18 mouse cellular contexts compared by ENCODE assay signal in genomic region chr9:47771953-47772352, GRCm38 (mm10).
DNase-seq lines count a peak whose midpoint lies in the region; ATAC-seq lines count a peak whose summit lies in the region.
"Had no signal": no experiment of that assay in that cellular context is flagged by ENCODE, and none has a peak within 500 bp of the region (broad histone marks: within the 10 kb centered on the region; RNA-seq: fewer than 3 reads in every experiment).

No protein-coding gene starts in this region.

- peaks cover 32% of the 10 kb centered on the region for H3K4me1 ChIP-seq in heart, embryonic 13.5 days
- H3K4me1 ChIP-seq in heart, embryonic 12.5 days (replicated peaks): peaks cover 26% of the 10 kb centered on the region
- H3K4me1 ChIP-seq in midbrain, embryonic 14.5 days (ENCODE audit: control insufficient read depth, insufficient read depth, low read length): peaks cover 21% of the 10 kb centered on the region
- H3K4me1 ChIP-seq in midbrain, embryonic 13.5 days (replicated peaks): peaks cover 23% of the 10 kb centered on the region

- H3K4me3 ChIP-seq in heart, embryonic 13.5 days: no peak overlapping the region
- no peak overlapping the region for H3K4me3 ChIP-seq in heart, embryonic 12.5 days
- no peak overlapping the region for H3K4me3 ChIP-seq in midbrain, embryonic 14.5 days (replicated peaks; ENCODE audit: low read depth, low read length)
- H3K4me3 ChIP-seq in midbrain, embryonic 13.5 days (replicated peaks): no peak overlapping the region
- H3K4me3 ChIP-seq: forebrain, embryonic 12.5 days; heart, embryonic 15.5 days; neural tube, embryonic 12.5 days had no signal

- H3K9ac ChIP-seq in heart, embryonic 13.5 days: no peak overlapping the region
- no peak overlapping the region for H3K9ac ChIP-seq in heart, embryonic 12.5 days
- no peak overlapping the region for H3K9ac ChIP-seq in midbrain, embryonic 14.5 days (replicated peaks; ENCODE audit: low read length)
- H3K9ac ChIP-seq in midbrain, embryonic 13.5 days (replicated peaks): no peak overlapping the region
- H3K9ac ChIP-seq: forebrain, embryonic 12.5 days; heart, embryonic 15.5 days; neural tube, embryonic 12.5 days had no signal

- DNase-seq in midbrain, embryonic 14.5 days: no peak
- DNase-seq in gastrocnemius, postnatal 25 days: peak; percentile 59
- DNase-seq in skeletal muscle tissue, adult 2 months (ENCODE audit: low read depth, low spot score): peak; percentile 94
- DNase-seq: cerebellum, postnatal 10 days; embryo, embryonic 11 days; kidney, adult 2 months; kidney, postnatal 4 days; lung, adult 2 months; right cerebral cortex, postnatal 25 days had no signal

- H3K4me2 ChIP-seq in heart, embryonic 13.5 days: peak overlapping the region; percentile 16; the same call in 1 of the 2 replicates
- no peak overlapping the region; the same call in 1 of the 2 replicates for H3K4me2 ChIP-seq in heart, embryonic 12.5 days
- no peak overlapping the region for H3K4me2 ChIP-seq in midbrain, embryonic 14.5 days (ENCODE audit: low read length)
- no peak overlapping the region for H3K4me2 ChIP-seq in midbrain, embryonic 13.5 days (replicated peaks)
- H3K4me2 ChIP-seq: forebrain, embryonic 12.5 days; heart, embryonic 15.5 days; liver, embryonic 11.5 days had no signal

- no peaks in the 10 kb centered on the region for H3K36me3 ChIP-seq in heart, embryonic 13.5 days
- no peaks in the 10 kb centered on the region for H3K36me3 ChIP-seq in heart, embryonic 12.5 days
- H3K36me3 ChIP-seq in midbrain, embryonic 14.5 days (ENCODE audit: control insufficient read depth, insufficient read depth, low read length): no peaks in the 10 kb centered on the region
- H3K36me3 ChIP-seq in midbrain, embryonic 13.5 days: no peaks in the 10 kb centered on the region
- H3K36me3 ChIP-seq: forebrain, embryonic 12.5 days; heart, embryonic 15.5 days; neural tube, embryonic 12.5 days had no signal

- no peaks in the 10 kb centered on the region for H3K27me3 ChIP-seq in heart, embryonic 13.5 days (replicated peaks)
- no peaks in the 10 kb centered on the region for H3K27me3 ChIP-seq in heart, embryonic 12.5 days (replicated peaks)
- no peaks in the 10 kb centered on the region for H3K27me3 ChIP-seq in midbrain, embryonic 14.5 days (ENCODE audit: control insufficient read depth, insufficient read depth, low read length)
- no peaks in the 10 kb centered on the region for H3K27me3 ChIP-seq in midbrain, embryonic 13.5 days
- H3K27me3 ChIP-seq: forebrain, embryonic 12.5 days; heart, embryonic 15.5 days; neural tube, embryonic 12.5 days had no signal

- no peak overlapping the region for H3K27ac ChIP-seq in heart, embryonic 13.5 days (replicated peaks)
- H3K27ac ChIP-seq in heart, embryonic 12.5 days (ENCODE audit: poor library complexity, severe bottlenecking): no peak overlapping the region
- peak overlapping the region; percentile 47; the same call in 1 of the 2 replicates for H3K27ac ChIP-seq in midbrain, embryonic 14.5 days (replicated peaks; ENCODE audit: low read depth, low read length)
- no peak overlapping the region for H3K27ac ChIP-seq in midbrain, embryonic 13.5 days
- H3K27ac ChIP-seq: forebrain, embryonic 12.5 days; heart, embryonic 15.5 days; neural tube, embryonic 12.5 days; stomach, postnatal 0 days had no signal

- 21% methylated on average over 5 of the region's 5 CpGs for WGBS in heart, embryonic 13.5 days
- 23% methylated on average over 5 of the region's 5 CpGs for WGBS in heart, embryonic 12.5 days
- 71% methylated on average over 5 of the region's 5 CpGs for WGBS in midbrain, embryonic 14.5 days
- WGBS in midbrain, embryonic 13.5 days: 79% methylated on average over 5 of the region's 5 CpGs

- no peak for ATAC-seq in heart, embryonic 13.5 days (ENCODE audit: extremely low read depth, insufficient number of reproducible peaks, low FRiP score, low TSS enrichment)
- ATAC-seq in heart, embryonic 12.5 days (ENCODE audit: insufficient number of reproducible peaks, low FRiP score): no peak
- no peak for ATAC-seq in midbrain, embryonic 14.5 days (ENCODE audit: low FRiP score, low TSS enrichment)
- ATAC-seq in midbrain, embryonic 13.5 days: no peak
- ATAC-seq in granulocyte monocyte progenitor cell, adult 5-6 weeks (replicated peaks; ENCODE audit: poor library complexity, severe bottlenecking): no peak

- H3K9me3 ChIP-seq in heart, embryonic 13.5 days: no peaks in the 10 kb centered on the region
- H3K9me3 ChIP-seq in heart, embryonic 12.5 days (replicated peaks): no peaks in the 10 kb centered on the region
- H3K9me3 ChIP-seq in midbrain, embryonic 14.5 days (ENCODE audit: control insufficient read depth, low read length): no peaks in the 10 kb centered on the region
- H3K9me3 ChIP-seq in midbrain, embryonic 13.5 days: no peaks in the 10 kb centered on the region
- H3K9me3 ChIP-seq: forebrain, embryonic 12.5 days; heart, embryonic 15.5 days; neural tube, embryonic 12.5 days had no signal
